Mouse (Mus musculus) urinary bladder, postnatal 25 days (tissue): ENCODE measurements around the gene Ntrk3.

ENCODE experiments used
- DNase-seq: peaks from one replicate; pipeline ENCODE4 v3.0.0; 2022; ENCODE audit warnings: low spot score

The Ntrk3 gene

GRCm38 (mm10) chr7:78623686-78624085 lies 114.1 kb downstream of the Ntrk3 start:
- DNase-seq = no peak

GRCm38 (mm10) chr7:78621115-78621514 lies 116.7 kb downstream of the Ntrk3 start:
- DNase-seq = no peak

- no peak for DNase-seq
These were observed 117.8 kb downstream of the Ntrk3 start for GRCm38 (mm10) chr7:78619818-78620577.

GRCm38 (mm10) chr7:78605538-78606130 lies 132.2 kb downstream of the Ntrk3 start:
- no peak for DNase-seq

GRCm38 (mm10) chr7:78603922-78604321 lies 133.9 kb downstream of the Ntrk3 start:
- no peak for DNase-seq

GRCm38 (mm10) chr7:78601851-78602250 lies 136.0 kb downstream of the Ntrk3 start:
- DNase-seq = no peak

- DNase-seq = no peak
These were observed 136.9 kb downstream of the Ntrk3 start for GRCm38 (mm10) chr7:78600886-78601285.

GRCm38 (mm10) chr7:78599941-78600677 lies 137.7 kb downstream of the Ntrk3 start:
- no peak for DNase-seq

GRCm38 (mm10) chr7:78598147-78598546 lies 139.7 kb downstream of the Ntrk3 start:
- DNase-seq = no peak

- no peak for DNase-seq
These were observed 140.3 kb downstream of the Ntrk3 start for GRCm38 (mm10) chr7:78597251-78598129.

GRCm38 (mm10) chr7:78596556-78596955 lies 141.3 kb downstream of the Ntrk3 start:
- DNase-seq = no peak

GRCm38 (mm10) chr7:78595895-78596294 lies 141.9 kb downstream of the Ntrk3 start:
- peak; percentile 55 for DNase-seq

- no peak for DNase-seq
These were observed 144.9 kb downstream of the Ntrk3 start for GRCm38 (mm10) chr7:78592948-78593347.

- DNase-seq = no peak
These were observed 145.6 kb downstream of the Ntrk3 start for GRCm38 (mm10) chr7:78592172-78592571.

GRCm38 (mm10) chr7:78589766-78590165 lies 148.0 kb downstream of the Ntrk3 start:
- no peak for DNase-seq

- no peak for DNase-seq
These were observed 151.0 kb downstream of the Ntrk3 start for GRCm38 (mm10) chr7:78586800-78587199.

- DNase-seq = no peak
These were observed 151.9 kb downstream of the Ntrk3 start for GRCm38 (mm10) chr7:78585960-78586359.

GRCm38 (mm10) chr7:78584936-78585335 lies 152.9 kb downstream of the Ntrk3 start:
- no peak for DNase-seq

- no peak for DNase-seq
These were observed 153.3 kb downstream of the Ntrk3 start for GRCm38 (mm10) chr7:78584499-78584898.

- no peak for DNase-seq
These were observed 154.1 kb downstream of the Ntrk3 start for GRCm38 (mm10) chr7:78583678-78584077.

GRCm38 (mm10) chr7:78581341-78581740 lies 156.5 kb downstream of the Ntrk3 start:
- no peak for DNase-seq
